Mouse (Mus musculus) lung, postnatal 10 days (tissue): ENCODE results near the gene Xirp1.

ENCODE experiments used
- DNase-seq: peaks from one replicate; pipeline ENCODE4 v3.0.0; 2021

Gene Xirp1

GRCm38 (mm10) chr9:119969811-119970210 is 53.6 kb downstream of the Xirp1 start:
- DNase-seq = no peak

- no peak for DNase-seq
Measured at GRCm38 (mm10) chr9:119966221-119966910, 57.0 kb downstream of the Xirp1 start.

GRCm38 (mm10) chr9:119965186-119965585 is 58.2 kb downstream of the Xirp1 start:
- no peak for DNase-seq

- peak; percentile 68 for DNase-seq
Measured at GRCm38 (mm10) chr9:119964206-119964605, 59.2 kb downstream of the Xirp1 start.
